Mouse (Mus musculus): Measurements from ENCODE around the gene Cyp17a1.

Cyp17a1 gene

GRCm38 (mm10) chr19:46672766-46673418 lies at the start of gene Cyp17a1:
Cyp17a1 (minus strand) TSS chr19:46673172.
- no peak for DNase-seq (ENCODE audit: low spot score)

GRCm38 (mm10) chr19:46718150-46718549 lies 45.2 kb upstream of the Cyp17a1 start:
- DNase-seq (ENCODE audit: low spot score): no peak

- no peak for DNase-seq (ENCODE audit: low spot score)
These were observed 42.0 kb upstream of the Cyp17a1 start for GRCm38 (mm10) chr19:46715016-46715415.

GRCm38 (mm10) chr19:46714234-46714633 lies 41.3 kb upstream of the Cyp17a1 start:
- DNase-seq (ENCODE audit: low spot score): no peak

GRCm38 (mm10) chr19:46710614-46711013 lies 37.6 kb upstream of the Cyp17a1 start:
- no peak for DNase-seq (ENCODE audit: low spot score)

- DNase-seq (ENCODE audit: low spot score): peak; percentile 59
These were observed 34.6 kb upstream of the Cyp17a1 start, which contains the start of gene As3mt for GRCm38 (mm10) chr19:46707296-46708151. As3mt (plus strand) TSS chr19:46707458.

- no peak for DNase-seq (ENCODE audit: low spot score)
These were observed 33.7 kb upstream of the Cyp17a1 start for GRCm38 (mm10) chr19:46706540-46707295.

- DNase-seq (ENCODE audit: low spot score): peak; percentile 21
These were observed 33.0 kb upstream of the Cyp17a1 start for GRCm38 (mm10) chr19:46705779-46706495.

GRCm38 (mm10) chr19:46701156-46701555 lies 28.2 kb upstream of the Cyp17a1 start:
- no peak for DNase-seq (ENCODE audit: low spot score)

- DNase-seq (ENCODE audit: low spot score): no peak
These were observed 26.1 kb upstream of the Cyp17a1 start for GRCm38 (mm10) chr19:46699011-46699481.

- DNase-seq (ENCODE audit: low spot score): no peak
These were observed 25.0 kb upstream of the Cyp17a1 start for GRCm38 (mm10) chr19:46697840-46698517.

GRCm38 (mm10) chr19:46696943-46697342 lies 24.0 kb upstream of the Cyp17a1 start:
- no peak for DNase-seq (ENCODE audit: low spot score)

- DNase-seq (ENCODE audit: low spot score): no peak
These were observed 23.5 kb upstream of the Cyp17a1 start for GRCm38 (mm10) chr19:46696482-46696881.

- peak; percentile 29 for DNase-seq (ENCODE audit: low spot score)
These were observed 20.2 kb upstream of the Cyp17a1 start for GRCm38 (mm10) chr19:46693146-46693545.

GRCm38 (mm10) chr19:46691078-46691477 lies 18.1 kb upstream of the Cyp17a1 start:
- DNase-seq (ENCODE audit: low spot score): no peak

- no peak for DNase-seq (ENCODE audit: low spot score)
These were observed 17.4 kb upstream of the Cyp17a1 start for GRCm38 (mm10) chr19:46690387-46690786.

GRCm38 (mm10) chr19:46689460-46690372 lies 16.7 kb upstream of the Cyp17a1 start, which contains the start of gene Borcs7:
Borcs7 (plus strand) TSS chr19:46689906.
- peak; percentile 79 for DNase-seq (ENCODE audit: low spot score)

- no peak for DNase-seq (ENCODE audit: low spot score)
These were observed 6.9 kb upstream of the Cyp17a1 start for GRCm38 (mm10) chr19:46679720-46680383.

- no peak for DNase-seq (ENCODE audit: low spot score)
These were observed 2.7 kb upstream of the Cyp17a1 start for GRCm38 (mm10) chr19:46675641-46676040.
